Mouse (Mus musculus): Measurements from ENCODE around the gene Prpf40b. TPM values are rescaled to one million over a fixed set of nuclear protein-coding genes. Genes with fewer than 3 reads are reported as not detected.
"Not testable (repeated sequence)": the region's sequence is repeated elsewhere in the genome, so short reads cannot be mapped to it uniquely, and the experiment has no call there.

The Prpf40b gene
- polyA plus RNA-seq (2015; fragmentation: Nextera tagmentation; extraction: Ambion mirVana) = 55.1 and 55.3 TPM in 2 replicates

- under 1% methylated on average over 61 of the region's 64 CpGs for WGBS
- H3K9ac ChIP-seq = peak within 1 kb of the TSS; percentile 66
- H3K4me3 ChIP-seq = peak within 1 kb of the TSS; percentile 76
- no peaks in the 10 kb centered on the region for H3K9me3 ChIP-seq
- peak within 1 kb of the TSS; percentile 91 for H3K27ac ChIP-seq
- H3K4me1 ChIP-seq = peaks cover 10% of the 10 kb centered on the region
- H3K27me3 ChIP-seq = no peaks in the 10 kb centered on the region
- H3K36me3 ChIP-seq = no peaks in the 10 kb centered on the region
- ATAC-seq (ENCODE audit: borderline replicate concordance, extremely low read depth, low FRiP score, low TSS enrichment) = peak; percentile 97
- peak within 1 kb of the TSS; percentile 76 for H3K4me2 ChIP-seq
Measured at GRCm38 (mm10) chr15:99294813-99295374, at the start of gene Prpf40b. Gene Prpf40b, plus strand, starts transcription at chr15:99295087.

- not testable (repeated sequence) for H3K27me3 ChIP-seq; H3K4me1 ChIP-seq; ATAC-seq (ENCODE audit: borderline replicate concordance, extremely low read depth, low FRiP score, low TSS enrichment); H3K27ac ChIP-seq; H3K9ac ChIP-seq; H3K9me3 ChIP-seq; H3K4me3 ChIP-seq; H3K4me2 ChIP-seq
- WGBS = 81% methylated on average over 6 of the region's 6 CpGs
- peaks cover 60% of the 10 kb centered on the region for H3K36me3 ChIP-seq
Measured at GRCm38 (mm10) chr15:99246736-99247135, 48.2 kb upstream of the Prpf40b start.

- no peak overlapping the region for H3K4me3 ChIP-seq
- 80% methylated on average over 9 of the region's 9 CpGs for WGBS
- ATAC-seq (ENCODE audit: borderline replicate concordance, extremely low read depth, low FRiP score, low TSS enrichment) = no peak
Measured at GRCm38 (mm10) chr15:99248972-99249371, 45.9 kb upstream of the Prpf40b start.

GRCm38 (mm10) chr15:99249938-99250337, 44.9 kb upstream of the Prpf40b start:
- Histone ChIP-seq H3K36me3 (peaks cover 34% of the 10 kb centered on the region), H3K27ac (no peak overlapping the region), H3K9me3 (no peaks in the 10 kb centered on the region), H3K4me1 (peaks cover 15% of the 10 kb centered on the region), H3K27me3 (no peaks in the 10 kb centered on the region), H3K4me2 (no peak overlapping the region), H3K4me3 (no peak overlapping the region), H3K9ac (no peak overlapping the region)
- WGBS = 93% methylated on average over 11 of the region's 11 CpGs
- ATAC-seq (ENCODE audit: borderline replicate concordance, extremely low read depth, low FRiP score, low TSS enrichment) = no peak

More at GRCm38 (mm10) chr15:99248972-99249371, 45.9 kb upstream of the Prpf40b start:
- Histone ChIP-seq H3K9ac (no peak overlapping the region), H3K27me3 (no peaks in the 10 kb centered on the region), H3K27ac (no peak overlapping the region), H3K36me3 (peaks cover 43% of the 10 kb centered on the region), H3K4me2 (no peak overlapping the region), H3K4me1 (peaks cover 15% of the 10 kb centered on the region), H3K9me3 (no peaks in the 10 kb centered on the region)

- H3K27ac ChIP-seq; H3K9me3 ChIP-seq; H3K27me3 ChIP-seq; ATAC-seq (ENCODE audit: borderline replicate concordance, extremely low read depth, low FRiP score, low TSS enrichment): not testable (repeated sequence)
- peak overlapping the region; percentile 80 for H3K4me2 ChIP-seq
- peaks cover 15% of the 10 kb centered on the region for H3K4me1 ChIP-seq
- peak overlapping the region; percentile 54 for H3K9ac ChIP-seq
- peaks cover 23% of the 10 kb centered on the region for H3K36me3 ChIP-seq
- peak overlapping the region; percentile 85 for H3K4me3 ChIP-seq
- under 1% methylated on average over 14 of the region's 15 CpGs for WGBS
Measured at GRCm38 (mm10) chr15:99251111-99251510, 43.8 kb upstream of the Prpf40b start.

GRCm38 (mm10) chr15:99251626-99252380, 43.1 kb upstream of the Prpf40b start, which contains the start of gene Mcrs1:
Gene Mcrs1, minus strand, starts transcription at chr15:99251961.
- peak; percentile 94 for ATAC-seq (ENCODE audit: borderline replicate concordance, extremely low read depth, low FRiP score, low TSS enrichment)
- peaks cover 15% of the 10 kb centered on the region for H3K4me1 ChIP-seq
- no peaks in the 10 kb centered on the region for H3K27me3 ChIP-seq
- peak within 1 kb of the TSS; percentile 99 for H3K27ac ChIP-seq
- under 1% methylated on average over 52 of the region's 52 CpGs for WGBS
- peak within 1 kb of the TSS; percentile 85 for H3K4me3 ChIP-seq
- H3K4me2 ChIP-seq = peak within 1 kb of the TSS; percentile 80
- H3K9me3 ChIP-seq = no peaks in the 10 kb centered on the region
- peak within 1 kb of the TSS; percentile 65 for H3K9ac ChIP-seq
- peaks cover 16% of the 10 kb centered on the region for H3K36me3 ChIP-seq

- Histone ChIP-seq H3K9me3 (no peaks in the 10 kb centered on the region), H3K4me1 (peaks cover 15% of the 10 kb centered on the region), H3K27me3 (no peaks in the 10 kb centered on the region), H3K27ac (peak overlapping the region; percentile 99), H3K4me3 (peak overlapping the region; percentile 85), H3K4me2 (peak overlapping the region; percentile 80), H3K36me3 (peaks cover 9% of the 10 kb centered on the region), H3K9ac (peak overlapping the region; percentile 53)
- ATAC-seq (ENCODE audit: borderline replicate concordance, extremely low read depth, low FRiP score, low TSS enrichment) = peak; percentile 71
- 2% methylated on average over 22 of the region's 22 CpGs for WGBS
Measured at GRCm38 (mm10) chr15:99252381-99253174, 42.3 kb upstream of the Prpf40b start.

GRCm38 (mm10) chr15:99253175-99253479, 41.8 kb upstream of the Prpf40b start:
- Histone ChIP-seq H3K4me3 (peak overlapping the region; percentile 85; the same call in 1 of the 2 replicates), H3K4me1 (peaks cover 15% of the 10 kb centered on the region), H3K27ac (peak overlapping the region; percentile 99), H3K4me2 (peak overlapping the region; percentile 80)
- H3K36me3 ChIP-seq; H3K9me3 ChIP-seq; H3K27me3 ChIP-seq; H3K9ac ChIP-seq; ATAC-seq (ENCODE audit: borderline replicate concordance, extremely low read depth, low FRiP score, low TSS enrichment): not testable (repeated sequence)
- 41% methylated on average over 2 of the region's 2 CpGs for WGBS

GRCm38 (mm10) chr15:99253772-99254171, 41.1 kb upstream of the Prpf40b start:
- no peak overlapping the region for H3K9ac ChIP-seq
- no peaks in the 10 kb centered on the region for H3K36me3 ChIP-seq
- H3K4me3 ChIP-seq = no peak overlapping the region
- no peaks in the 10 kb centered on the region for H3K9me3 ChIP-seq
- H3K4me1 ChIP-seq = peaks cover 15% of the 10 kb centered on the region
- no peak overlapping the region for H3K27ac ChIP-seq
- no peaks in the 10 kb centered on the region for H3K27me3 ChIP-seq
- WGBS = 90% methylated on average over 6 of the region's 6 CpGs
- H3K4me2 ChIP-seq = no peak overlapping the region
- ATAC-seq (ENCODE audit: borderline replicate concordance, extremely low read depth, low FRiP score, low TSS enrichment) = no peak

GRCm38 (mm10) chr15:99254477-99255005, 40.3 kb upstream of the Prpf40b start:
- no peak for ATAC-seq (ENCODE audit: borderline replicate concordance, extremely low read depth, low FRiP score, low TSS enrichment)
- Histone ChIP-seq H3K9me3 (no peaks in the 10 kb centered on the region), H3K27ac (no peak overlapping the region), H3K4me2 (no peak overlapping the region), H3K9ac (no peak overlapping the region), H3K27me3 (no peaks in the 10 kb centered on the region), H3K4me3 (no peak overlapping the region), H3K4me1 (peaks cover 20% of the 10 kb centered on the region), H3K36me3 (no peaks in the 10 kb centered on the region)
- 83% methylated on average over 2 of the region's 2 CpGs for WGBS

- Histone ChIP-seq H3K9ac (no peak overlapping the region), H3K27me3 (no peaks in the 10 kb centered on the region), H3K4me3 (no peak overlapping the region), H3K9me3 (no peaks in the 10 kb centered on the region), H3K27ac (no peak overlapping the region), H3K36me3 (no peaks in the 10 kb centered on the region), H3K4me2 (no peak overlapping the region), H3K4me1 (peaks cover 25% of the 10 kb centered on the region)
- WGBS = 76% methylated on average over 6 of the region's 6 CpGs
- no peak for ATAC-seq (ENCODE audit: borderline replicate concordance, extremely low read depth, low FRiP score, low TSS enrichment)
Measured at GRCm38 (mm10) chr15:99255241-99255749, 39.6 kb upstream of the Prpf40b start.
